Mouse (Mus musculus) ovary, postnatal 14 days (tissue): ENCODE data around the gene Psmc3.
"Not testable (repeated sequence)": the region's sequence is repeated elsewhere in the genome, so short reads cannot be mapped to it uniquely, and the experiment has no call there.

Experiments
- DNase-seq: peaks from one replicate; pipeline ENCODE4 v3.0.0; 2022; ENCODE audit warnings: low spot score

Gene Psmc3

DNA sequence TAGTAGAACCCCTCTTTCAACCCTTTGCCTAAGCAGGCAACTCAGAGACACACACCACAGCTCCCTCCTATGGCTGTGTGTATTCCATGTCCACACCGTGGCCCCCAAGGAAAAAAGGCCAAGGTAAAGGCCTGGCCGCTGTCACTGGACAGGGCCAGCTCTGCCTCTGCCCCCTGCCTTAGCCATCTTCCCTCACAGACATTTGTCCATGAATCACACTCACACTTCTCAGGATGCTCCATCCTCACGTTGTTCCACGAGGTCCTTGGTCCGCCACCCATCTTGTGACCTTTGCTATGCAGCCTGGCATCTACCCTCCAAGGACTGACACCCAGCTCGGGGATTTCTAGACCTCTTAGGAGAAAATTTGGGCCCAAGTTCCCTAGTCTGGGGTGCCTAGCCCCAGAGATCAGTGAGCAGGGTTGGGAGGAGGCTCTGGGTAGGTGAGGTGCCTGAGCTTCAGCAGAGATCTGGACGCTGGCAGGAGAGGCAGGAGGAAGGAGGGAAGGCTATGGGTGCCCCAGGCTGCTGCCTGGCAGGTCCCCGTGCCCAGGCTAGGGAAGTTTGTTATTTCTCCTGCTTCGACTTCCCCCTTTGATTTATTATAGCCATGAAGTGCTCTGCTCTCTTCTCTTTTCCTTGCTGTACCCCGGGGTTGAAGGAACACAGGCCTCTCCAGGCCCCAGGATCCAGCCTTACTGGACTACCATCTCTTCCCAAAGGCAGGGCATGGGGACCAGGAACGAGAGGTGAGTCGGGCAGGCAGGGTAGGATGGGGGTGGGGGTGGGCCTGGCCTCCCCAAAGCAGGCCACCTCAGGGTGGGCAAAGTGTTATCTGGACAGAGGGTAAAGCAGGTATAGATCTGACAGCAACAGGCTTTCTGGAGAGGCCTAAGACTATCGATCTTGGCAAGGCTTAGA is 28.2 kb downstream of the Psmc3 start, which contains the start of gene Spi1:
Gene Spi1 (plus strand): TSS at position 616 of the 921 bp plus-strand sequence.
- no peak for DNase-seq

DNA sequence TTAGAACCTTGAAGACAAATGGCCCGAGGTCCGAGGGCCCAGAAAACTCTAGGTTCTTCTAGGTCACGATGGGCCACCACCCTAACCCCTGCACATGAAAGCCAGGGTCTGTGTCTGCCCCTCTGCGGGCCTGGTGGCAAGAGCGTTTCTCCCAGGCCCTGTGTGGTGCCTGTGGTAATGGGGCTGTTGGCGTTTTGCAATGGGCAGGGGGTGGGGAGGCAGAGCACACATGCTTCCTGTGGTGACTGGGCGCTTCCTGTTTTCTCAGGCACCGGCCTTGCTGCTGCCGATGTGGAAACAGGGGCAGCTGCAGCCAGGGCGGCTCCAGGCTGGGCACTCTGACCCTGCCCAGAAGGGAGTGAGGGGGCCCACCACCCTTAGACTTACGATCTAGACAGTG is 29.0 kb downstream of the Psmc3 start:
- no peak for DNase-seq

DNA sequence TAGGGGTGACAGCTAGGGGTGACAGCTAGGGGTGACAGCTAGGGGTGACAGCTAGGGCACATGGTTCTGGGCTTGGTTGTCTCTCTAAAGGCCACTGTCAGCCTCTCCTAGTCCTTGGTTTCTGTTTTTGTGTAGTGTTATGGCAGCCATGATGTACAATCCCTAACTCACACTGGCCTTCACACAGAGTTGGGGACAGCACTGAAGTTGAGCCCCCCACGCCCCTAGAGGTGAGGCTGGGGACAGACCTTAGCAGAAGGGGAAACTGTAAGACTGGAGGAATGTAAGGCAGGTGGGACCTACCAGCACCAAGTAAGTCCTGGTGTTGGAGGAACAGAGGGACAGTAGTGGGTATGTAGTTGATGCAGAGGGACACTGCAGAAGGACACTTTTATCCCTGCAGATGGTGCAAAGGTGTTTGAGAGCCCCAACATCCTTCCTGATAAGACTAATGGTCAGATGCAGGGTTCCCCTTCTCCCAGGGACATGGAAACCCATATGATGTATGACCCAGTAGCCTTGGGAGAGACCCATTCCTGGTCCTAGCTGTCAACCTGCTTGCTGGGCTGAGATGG is 29.6 kb downstream of the Psmc3 start:
- no peak for DNase-seq

DNA sequence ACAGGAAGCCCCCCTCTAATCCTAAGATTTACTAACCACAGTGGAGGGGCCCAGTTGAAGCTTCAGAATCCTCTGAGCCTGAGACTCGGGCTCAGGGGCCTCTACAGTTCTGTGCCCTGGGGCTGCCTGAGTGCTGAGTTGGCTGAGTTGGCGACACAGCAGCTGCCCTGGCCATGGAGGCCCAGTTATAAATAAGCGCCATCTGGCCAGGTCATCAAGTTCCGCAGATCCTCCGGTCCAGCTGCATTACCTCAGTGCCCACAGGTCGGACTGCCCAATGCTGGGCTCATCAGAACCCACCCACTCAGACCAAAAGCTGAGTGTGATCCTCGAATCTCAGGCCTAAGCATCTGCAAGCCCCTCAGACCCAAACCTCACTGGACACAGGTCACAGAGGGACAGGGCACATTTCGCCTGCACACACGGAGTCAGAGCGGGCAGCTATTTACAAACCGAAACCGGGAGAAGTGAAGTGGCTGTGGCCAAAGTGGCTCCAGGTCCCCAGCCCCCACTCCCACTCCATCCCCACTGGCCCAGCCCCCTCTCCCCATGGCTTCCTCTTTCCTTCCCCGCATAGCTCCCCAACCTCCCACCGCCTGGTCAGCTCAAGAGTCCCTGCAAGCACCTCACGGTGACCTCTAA is 30.5 kb downstream of the Psmc3 start:
- no peak for DNase-seq

DNA sequence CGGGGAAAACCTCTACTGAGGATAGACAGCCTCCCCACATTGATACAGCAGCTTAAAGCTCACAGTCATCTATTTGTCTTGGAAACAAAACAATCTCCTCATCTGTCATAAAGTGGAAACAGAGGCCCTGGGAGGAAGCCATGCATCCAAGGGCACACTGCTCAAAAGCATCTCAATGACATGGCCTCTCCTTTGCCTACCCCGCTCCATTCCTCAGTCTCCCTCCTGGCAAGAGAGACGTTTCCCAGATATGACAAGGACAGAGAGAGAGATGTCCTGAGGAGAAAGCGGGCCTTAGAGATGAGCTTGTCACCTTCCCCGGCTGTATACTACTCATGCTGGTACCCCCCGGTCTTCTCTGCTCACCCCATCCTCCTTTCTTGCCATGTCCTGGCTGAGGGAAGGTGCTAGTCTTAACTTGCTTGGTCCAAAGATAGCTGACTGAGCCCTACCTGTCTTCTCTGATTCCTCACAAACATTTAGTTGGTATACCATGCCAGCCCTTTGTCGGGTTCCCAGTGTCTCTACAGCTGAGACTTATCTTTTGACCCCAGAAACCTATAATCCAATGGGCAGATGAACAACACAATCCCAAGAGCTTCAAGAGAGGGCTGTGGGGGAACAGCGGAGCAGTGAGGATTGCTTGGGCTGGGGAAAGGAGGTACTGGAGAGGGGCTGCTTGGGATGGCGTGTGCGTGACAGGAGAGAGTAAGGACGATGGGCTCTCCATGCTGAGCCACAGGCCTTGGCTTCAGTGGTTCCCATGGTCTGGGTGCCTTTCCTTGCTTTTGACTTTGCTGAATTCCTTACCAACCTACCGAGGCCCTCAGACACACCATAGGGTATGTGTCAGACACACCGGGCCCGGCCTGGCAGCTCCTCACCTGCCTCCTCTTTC is 31.9 kb downstream of the Psmc3 start:
- DNase-seq: no peak

DNA sequence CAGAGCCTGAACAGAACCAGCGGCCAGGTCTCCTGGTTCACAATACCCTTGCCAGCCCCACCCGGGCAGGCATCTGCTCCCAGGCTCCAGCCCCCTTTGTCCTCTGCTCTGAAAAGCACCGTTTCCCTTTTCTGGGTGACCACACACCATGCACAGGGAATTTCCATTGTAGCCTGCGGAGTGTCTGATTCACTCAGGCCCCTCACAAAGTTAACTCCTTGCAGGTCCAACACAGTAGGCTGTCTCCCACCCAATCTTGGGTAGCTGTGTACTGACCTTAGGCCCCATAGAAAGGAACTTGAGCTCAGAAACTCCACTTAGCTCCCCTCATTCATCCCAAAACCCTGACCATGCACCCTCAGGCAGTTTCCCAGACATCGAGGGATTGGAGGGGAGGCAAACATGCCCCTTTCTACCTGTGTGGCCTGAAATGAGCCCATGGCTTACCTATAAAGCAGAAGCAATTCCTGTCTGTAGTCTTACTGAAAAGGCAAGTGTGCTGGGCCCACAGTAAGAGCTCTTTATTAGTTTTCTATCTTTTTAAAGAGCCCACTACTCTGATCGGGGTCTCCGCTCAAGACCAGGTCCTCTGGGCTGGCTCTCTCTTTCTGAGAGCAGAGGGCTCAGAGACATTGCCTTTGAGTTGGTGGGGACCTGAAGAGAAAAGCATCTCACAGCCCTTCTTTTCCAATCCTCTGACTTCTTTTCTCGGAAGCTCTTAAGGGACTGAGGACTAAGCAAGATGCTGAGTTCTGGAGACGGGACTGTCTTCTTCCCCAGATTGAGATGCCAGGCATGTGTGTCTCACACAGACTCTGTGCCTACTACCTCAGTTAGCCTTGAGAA is 32.8 kb downstream of the Psmc3 start:
- no peak for DNase-seq

DNA sequence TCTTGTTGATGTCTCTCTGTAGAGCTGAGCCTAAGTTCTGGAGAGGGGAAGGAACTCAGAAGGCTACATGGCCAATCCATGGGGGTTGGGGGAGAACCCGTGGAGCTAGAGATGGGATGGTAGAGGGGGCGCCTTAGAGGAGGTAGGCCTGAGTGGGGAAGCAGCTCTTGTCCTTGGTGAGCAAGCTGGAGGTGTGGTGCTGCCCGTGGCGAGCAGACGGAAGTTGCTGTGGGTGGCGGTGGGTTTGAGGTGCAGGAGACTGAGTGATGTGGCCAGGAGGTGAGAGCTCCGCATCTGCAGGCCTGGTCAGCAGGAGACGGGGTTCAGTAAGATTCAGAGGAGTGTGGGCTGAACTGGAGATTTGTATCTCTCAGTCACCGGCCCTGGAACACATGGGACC is 33.6 kb downstream of the Psmc3 start:
- DNase-seq: no peak

DNA sequence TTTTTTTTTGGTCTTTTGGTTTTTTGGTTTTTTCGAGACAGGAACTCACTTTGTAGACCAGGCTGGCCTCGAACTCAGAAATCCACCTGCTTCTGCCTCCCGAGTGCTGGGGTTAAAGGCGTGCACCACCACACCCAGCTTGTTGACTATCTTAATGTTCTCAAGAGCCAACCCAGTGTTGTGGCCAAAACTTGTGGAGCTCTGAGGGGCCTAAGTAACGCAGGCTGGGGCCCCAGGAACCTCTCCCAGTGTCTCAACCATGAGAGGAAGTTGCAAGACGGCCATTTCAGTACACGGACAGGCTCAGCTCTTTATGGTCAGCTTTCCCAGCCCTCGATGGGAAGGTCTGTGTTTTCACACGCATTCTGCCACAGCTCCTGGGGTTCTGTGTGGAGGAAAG is 35.2 kb downstream of the Psmc3 start:
- no peak for DNase-seq

DNA sequence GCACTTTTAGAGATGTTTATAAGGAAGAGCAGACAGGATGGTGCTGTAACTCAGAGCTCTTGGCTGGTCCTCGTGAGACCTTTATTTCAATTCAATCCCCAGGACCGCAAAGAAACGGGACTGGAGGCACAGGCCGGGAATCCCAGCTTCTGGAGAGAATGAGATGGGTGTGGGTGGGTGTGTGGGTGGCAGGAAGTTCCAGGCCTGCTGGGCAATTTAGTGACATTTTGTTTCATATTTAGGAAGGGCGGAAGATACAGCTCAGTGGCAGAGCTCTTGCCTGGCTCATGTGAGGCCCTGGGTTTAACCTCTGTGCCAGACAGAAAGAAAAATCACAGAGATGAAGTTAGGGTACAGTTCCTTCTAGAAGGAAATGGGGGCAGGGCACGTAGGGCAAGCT is 36.4 kb downstream of the Psmc3 start:
- DNase-seq: no peak

DNA sequence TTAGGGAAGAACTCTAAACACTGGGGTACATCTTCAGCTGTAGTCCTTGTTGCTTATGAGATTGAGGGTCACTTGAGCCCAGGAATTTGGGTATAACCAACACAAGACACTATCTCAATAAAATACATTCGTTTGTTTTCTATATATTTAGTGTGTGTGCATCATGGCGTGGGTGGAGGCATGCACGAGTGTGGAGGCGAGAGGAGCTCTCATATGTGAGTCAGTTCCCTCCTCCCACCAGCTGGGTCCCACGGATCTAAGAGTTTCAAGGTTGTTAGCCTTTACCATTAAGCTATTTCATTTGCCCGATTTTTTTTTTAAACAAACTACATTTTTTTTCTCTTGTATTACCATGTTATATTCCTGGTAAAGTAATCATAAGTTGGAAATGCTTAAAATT is 37.0 kb downstream of the Psmc3 start:
- DNase-seq: no peak

DNA sequence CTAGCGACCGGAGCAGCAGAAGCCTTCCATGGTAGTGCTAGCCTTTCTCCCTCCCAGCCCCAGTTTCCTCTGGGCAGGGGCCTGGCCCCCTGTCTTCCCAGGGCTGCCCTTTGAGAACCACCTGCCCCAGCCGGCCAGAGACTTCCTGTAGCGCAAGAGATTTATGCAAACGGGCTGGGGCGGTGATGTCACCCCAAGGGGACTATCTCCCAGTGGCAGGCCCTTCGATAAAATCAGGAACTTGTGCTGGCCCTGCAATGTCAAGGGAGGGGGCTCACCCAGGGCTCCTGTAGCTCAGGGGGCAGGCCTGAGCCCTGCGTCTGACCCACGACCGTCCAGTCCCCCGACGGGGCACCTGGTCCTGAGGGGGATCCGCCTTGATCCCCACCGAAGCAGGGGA is 42.7 kb downstream of the Psmc3 start:
- no peak for DNase-seq

DNA sequence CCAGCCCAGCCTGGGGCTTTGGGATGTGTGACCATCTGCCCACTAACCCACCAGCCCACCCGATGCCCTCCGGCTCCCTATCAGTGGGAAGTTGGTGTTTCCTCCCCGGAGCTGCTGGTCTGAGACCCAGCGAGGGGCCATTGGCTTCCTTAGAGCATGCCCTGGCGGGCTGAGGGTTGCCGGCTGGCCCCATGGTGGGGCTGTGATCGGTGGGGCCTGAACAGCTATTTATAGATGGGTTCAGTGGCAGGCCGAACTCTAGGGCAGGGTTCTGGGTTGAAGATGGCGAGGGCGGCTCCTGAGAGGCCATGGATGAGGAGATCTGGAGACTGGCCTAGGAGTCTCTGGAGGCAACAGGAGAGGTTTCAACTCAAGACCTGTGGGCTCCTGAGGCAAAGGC is 43.2 kb downstream of the Psmc3 start:
- no peak for DNase-seq

DNA sequence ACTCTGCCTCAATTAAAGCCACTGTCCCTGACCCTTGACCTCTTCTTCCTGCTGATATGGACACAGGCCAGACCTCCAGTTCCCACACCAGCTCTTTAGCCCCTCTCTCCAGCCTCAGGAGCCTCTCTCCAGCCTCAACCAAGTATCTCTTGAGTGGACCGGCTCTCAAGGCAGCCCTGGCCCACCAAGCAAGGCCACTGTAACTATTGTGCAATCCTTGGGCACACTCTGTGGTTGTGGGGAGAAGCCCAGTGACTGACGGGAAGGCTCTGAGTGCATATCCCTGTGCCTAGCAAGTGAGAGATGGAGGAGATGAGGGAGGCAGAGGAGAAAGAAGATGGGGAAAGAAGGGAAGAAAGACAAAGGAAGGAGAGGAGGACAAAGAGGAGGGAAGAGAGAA is 44.3 kb downstream of the Psmc3 start:
- DNase-seq: no peak

DNA sequence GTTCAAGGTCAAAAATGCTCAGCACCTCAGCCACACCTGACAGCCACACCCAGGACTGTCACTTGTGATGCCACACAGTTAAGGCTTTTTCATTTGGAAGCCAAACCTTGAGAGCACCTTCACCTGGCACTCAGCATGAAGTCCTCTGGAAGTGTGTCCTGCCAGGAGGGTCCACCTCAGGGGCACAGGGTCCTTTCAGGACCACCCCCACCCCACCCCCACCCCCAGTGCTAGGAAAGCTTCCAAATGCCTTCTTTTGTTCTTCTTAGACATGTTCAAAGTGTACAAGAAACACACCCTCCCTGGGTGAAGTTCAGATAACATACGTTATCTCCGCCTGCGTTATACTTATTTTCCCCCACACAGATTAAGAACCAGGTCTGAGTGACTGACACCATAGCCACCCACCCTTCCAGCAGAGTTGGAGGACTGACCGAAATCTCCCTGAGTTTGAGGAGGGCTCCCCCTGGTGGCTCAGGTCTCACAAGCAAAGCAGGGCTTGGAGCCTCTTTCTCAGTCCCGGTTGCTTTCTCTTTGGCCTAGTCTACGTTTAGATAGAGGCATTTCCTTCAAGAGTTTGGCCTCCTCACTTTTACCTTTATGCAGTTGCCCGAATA is 47.4 kb downstream of the Psmc3 start:
- DNase-seq: peak; percentile 83

DNA sequence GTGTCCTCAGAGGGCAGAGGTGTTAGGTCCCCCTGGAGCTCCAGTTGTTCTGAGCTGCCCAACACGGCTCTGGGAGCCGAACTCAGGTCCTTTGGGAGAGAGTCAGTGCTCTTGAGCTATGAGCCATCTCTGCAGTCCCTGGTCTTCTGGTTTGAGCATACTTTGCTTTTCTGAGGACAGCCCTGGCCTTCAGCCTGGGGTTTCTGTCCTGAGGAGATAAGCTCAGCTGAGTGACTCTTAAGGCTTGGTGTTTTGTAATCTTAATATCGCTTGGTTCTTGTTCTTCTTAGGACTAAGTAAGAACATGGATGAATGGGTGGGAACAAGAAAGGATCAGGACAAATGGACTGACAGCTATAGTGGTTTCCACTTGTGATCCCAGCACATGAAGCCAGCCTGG is 54.3 kb downstream of the Psmc3 start:
- no peak for DNase-seq

DNA sequence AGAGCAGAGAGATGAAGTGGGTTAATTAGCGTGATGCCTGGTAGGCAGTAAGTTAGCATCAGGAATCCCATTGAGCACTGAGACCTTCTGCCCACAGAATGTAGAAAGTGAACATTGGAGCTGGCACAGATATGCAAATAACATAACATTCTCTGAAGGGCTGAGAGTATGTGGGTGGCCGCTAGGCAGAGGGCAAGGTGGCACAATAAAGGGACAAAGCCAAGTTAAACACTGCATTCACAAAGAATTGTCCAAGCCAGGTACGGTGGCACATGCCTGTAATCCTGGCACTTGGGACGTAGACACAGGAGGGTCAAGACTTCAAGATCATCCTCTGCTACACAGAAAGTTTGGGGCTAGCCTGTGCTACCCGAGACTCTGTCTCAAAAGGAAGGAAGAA is 55.4 kb downstream of the Psmc3 start:
- DNase-seq: no peak

DNA sequence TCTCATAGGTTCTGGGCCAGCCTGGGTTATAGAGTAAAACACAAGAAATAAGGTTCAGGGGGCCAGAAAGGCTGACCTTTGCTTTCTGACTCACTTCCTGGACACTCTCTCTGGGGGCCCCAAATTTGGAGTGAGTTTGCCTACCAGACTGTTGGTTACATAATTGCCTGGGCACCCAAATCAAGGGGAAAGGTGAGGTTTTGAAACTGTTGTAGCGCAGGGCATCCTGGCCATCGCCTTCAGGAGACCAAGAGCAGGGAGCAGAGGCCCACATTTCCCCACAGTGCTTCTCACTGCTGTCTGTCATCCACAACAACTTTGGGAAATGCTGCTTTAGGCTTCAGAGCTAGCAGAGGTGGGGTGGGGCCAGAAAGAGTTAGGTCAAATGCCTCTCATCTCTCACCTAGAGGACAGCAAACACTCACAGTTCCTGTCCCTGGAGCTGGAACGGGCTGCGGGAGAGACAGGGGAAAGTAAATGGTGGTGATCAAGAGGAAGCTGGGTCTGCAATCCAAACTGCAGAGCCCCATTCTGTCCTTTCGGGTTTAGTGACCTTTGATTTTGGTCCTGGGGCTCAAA is 56.1 kb downstream of the Psmc3 start:
- no peak for DNase-seq

DNA sequence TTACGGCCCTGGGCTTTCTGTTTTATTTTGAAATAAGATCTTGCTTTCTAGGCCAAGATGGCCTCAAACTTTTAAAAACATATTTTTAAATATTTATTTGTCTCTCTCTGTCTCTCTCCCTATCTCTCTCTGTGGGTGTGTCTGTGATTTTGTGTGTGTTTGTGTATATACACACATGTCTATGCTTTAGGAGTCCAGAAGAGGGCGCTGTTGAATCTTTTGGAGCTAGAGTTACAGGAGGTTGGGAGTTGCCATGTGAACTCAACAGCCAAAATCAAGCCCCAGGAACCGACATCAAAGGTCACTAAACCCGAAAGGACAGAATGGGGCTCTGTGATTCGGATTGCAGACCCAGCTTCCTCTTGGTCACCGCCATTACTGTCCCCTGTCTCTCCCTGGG is 56.6 kb downstream of the Psmc3 start:
- no peak for DNase-seq

DNA sequence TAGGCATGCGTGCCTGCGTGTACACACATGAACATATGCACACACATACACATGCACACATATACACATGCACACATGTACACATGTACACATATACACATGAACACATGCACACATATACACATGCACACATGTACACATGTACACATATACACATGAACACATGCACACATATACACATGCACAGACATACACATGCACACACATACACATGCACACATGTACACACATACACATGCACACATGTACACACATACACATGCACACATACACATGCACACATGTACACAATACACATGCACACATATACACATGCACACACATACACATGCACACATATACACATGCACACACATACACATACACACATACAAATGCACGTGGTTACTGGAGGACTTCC is 58.0 kb downstream of the Psmc3 start:
- DNase-seq: not testable (repeated sequence)

DNA sequence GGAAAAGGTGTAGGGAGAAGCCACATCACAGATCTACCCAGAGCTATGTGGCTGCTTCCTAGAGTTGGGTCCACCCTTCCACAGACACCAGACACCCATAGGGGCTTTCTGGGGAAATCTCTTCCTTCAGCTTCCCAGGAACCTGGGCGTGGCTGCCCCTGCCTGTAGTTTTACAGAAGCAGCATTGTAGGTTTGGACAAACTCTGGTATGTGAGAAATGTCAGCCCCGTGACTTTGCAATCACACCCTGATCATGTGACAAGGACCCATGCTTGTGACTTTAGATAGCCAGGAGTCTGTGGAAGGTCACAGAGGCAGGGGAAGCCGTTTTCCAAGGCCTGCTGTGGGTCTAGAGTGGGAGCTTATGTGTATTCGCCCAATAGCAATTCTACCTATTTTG is 58.7 kb downstream of the Psmc3 start:
- DNase-seq: no peak
